Mouse (Mus musculus): ENCODE data around the gene Gm29423. TPM values are rescaled to one million over a fixed set of nuclear protein-coding genes. Genes with fewer than 3 reads are reported as not detected.
"Not testable (repeated sequence)": the region's sequence is repeated elsewhere in the genome, so short reads cannot be mapped to it uniquely, and the experiment has no call there.

Gene Gm29423
- not detected in 2 replicates for total RNA-seq (2017)

DNA sequence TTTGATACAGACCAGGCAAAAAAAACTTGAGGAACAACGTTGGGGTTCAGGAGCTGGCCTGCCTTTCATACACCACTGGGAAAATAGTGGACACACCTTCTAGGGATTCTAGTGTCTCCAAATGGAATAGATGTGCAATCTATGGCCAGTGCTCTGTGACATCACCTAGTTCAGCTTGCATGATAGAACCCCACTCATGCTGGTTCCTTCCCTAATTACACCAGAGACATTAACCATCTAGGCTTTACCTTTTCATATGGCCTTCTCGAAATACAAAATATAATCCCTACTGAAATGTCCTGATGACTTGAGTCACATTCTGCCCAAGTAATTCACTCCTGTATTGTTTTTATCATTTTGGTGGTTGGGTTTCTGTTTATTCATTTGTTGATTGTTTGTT, at the start of gene Gm29423, which contains the start of gene Gm29644:
TSS of gene Gm29423 (minus strand) at position 101 of the 400 bp plus-strand sequence.
TSS of gene Gm29644 (minus strand) at position 157 of the 400 bp plus-strand sequence.
- ATAC-seq (ENCODE audit: extremely low read depth, insufficient number of reproducible peaks, low FRiP score, poor library complexity, severe bottlenecking), result not testable (repeated sequence)

DNA sequence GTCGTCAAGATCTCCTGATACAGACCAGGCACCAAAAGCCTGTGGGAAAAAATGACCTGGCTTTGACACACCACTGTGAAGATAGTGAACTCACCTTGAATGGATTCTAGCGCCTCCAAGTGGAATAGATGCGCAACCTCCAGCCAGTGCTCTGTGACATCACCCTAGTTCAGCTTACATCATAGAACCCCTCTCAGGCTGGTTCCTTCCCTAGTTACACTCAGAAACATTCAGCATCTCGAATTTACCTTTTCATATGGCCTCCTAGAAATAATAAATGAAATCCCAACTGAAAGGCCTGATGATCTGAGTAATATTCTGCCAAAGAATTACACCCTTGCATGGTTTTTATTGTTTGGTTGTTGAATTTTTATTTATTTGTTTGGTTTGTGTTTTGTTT, 29.5 kb downstream of the Gm29423 start, which contains the start of gene Gm21118:
TSS of gene Gm21118 (minus strand) at position 101 of the 400 bp plus-strand sequence.
- not testable (repeated sequence) for ATAC-seq (ENCODE audit: extremely low read depth, insufficient number of reproducible peaks, low FRiP score, poor library complexity, severe bottlenecking)

Other genes starting within 250 kb of the Gm29423 start
- gene Gm21118, start 29.6 kb downstream of the Gm29423 start, total RNA-seq (2017), result not detected in 2 replicates
- gene Gm29644, start 56 bp upstream of the Gm29423 start, total RNA-seq (2017), result not detected in 2 replicates
- not detected in 2 replicates for gene Gm20888, start 138.6 kb upstream of the Gm29423 start, total RNA-seq (2017)